Mouse (Mus musculus): ENCODE results near the gene Fbxw25. TPM values are rescaled to one million over a fixed set of nuclear protein-coding genes. Genes with fewer than 3 reads are reported as not detected.

The Fbxw25 gene
- not detected in 2 replicates for polyA plus RNA-seq (2012; rRNA removed)

DNA sequence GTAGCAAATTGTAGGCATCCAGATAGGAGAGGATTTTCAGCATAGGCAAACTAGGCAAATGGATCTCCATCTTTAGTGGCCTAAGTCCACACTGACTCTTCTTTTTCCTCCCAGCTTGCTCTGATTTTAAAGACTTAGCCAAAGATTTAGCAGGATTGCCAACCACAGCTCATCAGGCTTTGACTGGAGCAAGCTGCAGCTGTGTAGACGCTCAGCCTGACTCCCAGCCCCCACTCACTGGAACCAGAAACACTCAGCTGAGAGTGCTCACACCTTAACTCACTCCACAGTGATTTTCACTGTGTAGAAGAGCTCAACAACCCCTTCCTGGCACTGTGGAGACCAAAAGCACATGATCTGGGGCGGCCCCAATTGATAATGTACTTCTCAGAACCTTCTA, at the start of gene Fbxw25:
Gene Fbxw25, minus strand, starts transcription at position 101 of the 400 bp plus-strand sequence.

GRCm38 (mm10) chr9:109702600-109702999, 38.1 kb upstream of the Fbxw25 start, which contains the start of gene Fbxw18:
Fbxw18 (minus strand) TSS chr9:109702700.

GRCm38 (mm10) chr9:109625957-109626356, 38.5 kb downstream of the Fbxw25 start, which contains the start of gene Fbxw24:
Fbxw24 (minus strand) TSS chr9:109626057.

Other genes starting within 250 kb of the Fbxw25 start
- gene Fbxw16, start 215.5 kb downstream of the Fbxw25 start, polyA plus RNA-seq (2012; rRNA removed) = not detected in 2 replicates
- gene Fbxw19, start 168.8 kb downstream of the Fbxw25 start, polyA plus RNA-seq (2012; rRNA removed) = not detected in 2 replicates
- not detected in 2 replicates for gene Fbxw15, start 96.4 kb downstream of the Fbxw25 start, polyA plus RNA-seq (2012; rRNA removed)
- not detected in 2 replicates for gene Fbxw24, start 38.6 kb downstream of the Fbxw25 start, polyA plus RNA-seq (2012; rRNA removed)
- gene Fbxw18, start 38.0 kb upstream of the Fbxw25 start, polyA plus RNA-seq (2012; rRNA removed) = not detected in 2 replicates
- not detected in 2 replicates for gene Fbxw26, start 81.4 kb upstream of the Fbxw25 start, polyA plus RNA-seq (2012; rRNA removed)
- gene Fbxw27, start 126.0 kb upstream of the Fbxw25 start, polyA plus RNA-seq (2012; rRNA removed) = not detected in 2 replicates
- gene Spink8, start 147.6 kb upstream of the Fbxw25 start, polyA plus RNA-seq (2012; rRNA removed) = 1.4 TPM in 1 of 2 replicates, not detected in the other
- 7.5 and 10.1 TPM in 2 replicates for gene Nme6, start 168.1 kb upstream of the Fbxw25 start, polyA plus RNA-seq (2012; rRNA removed)
- not detected in 2 replicates for gene Camp, start 185.0 kb upstream of the Fbxw25 start, polyA plus RNA-seq (2012; rRNA removed)
- 4.6 and 6.3 TPM in 2 replicates for gene Cdc25a, start 210.9 kb upstream of the Fbxw25 start, polyA plus RNA-seq (2012; rRNA removed)

Measured in stomach, adult 2 months (tissue).